Mouse (Mus musculus) olfactory bulb, adult 2 months (tissue): ENCODE data around the gene Gm14418.
"Not testable (repeated sequence)": the region's sequence is repeated elsewhere in the genome, so short reads cannot be mapped to it uniquely, and the experiment has no call there.

ENCODE experiments used
- CTCF ChIP-seq: fragments of 200-500 bp; IDR thresholded peaks from 2 replicates; pipeline ENCODE4 v1.5.1; 2012; ENCODE audit warnings: low read depth, mild to moderate bottlenecking, low read length, moderate library complexity; ENCODE audit not compliant: insufficient read depth
- POLR2A ChIP-seq: fragments of 200-500 bp; IDR thresholded peaks from 2 replicates; pipeline ENCODE4 v1.6.1; 2012; ENCODE audit warnings: mild to moderate bottlenecking, low read depth, low read length, moderate library complexity; ENCODE audit not compliant: insufficient read depth

DNA sequence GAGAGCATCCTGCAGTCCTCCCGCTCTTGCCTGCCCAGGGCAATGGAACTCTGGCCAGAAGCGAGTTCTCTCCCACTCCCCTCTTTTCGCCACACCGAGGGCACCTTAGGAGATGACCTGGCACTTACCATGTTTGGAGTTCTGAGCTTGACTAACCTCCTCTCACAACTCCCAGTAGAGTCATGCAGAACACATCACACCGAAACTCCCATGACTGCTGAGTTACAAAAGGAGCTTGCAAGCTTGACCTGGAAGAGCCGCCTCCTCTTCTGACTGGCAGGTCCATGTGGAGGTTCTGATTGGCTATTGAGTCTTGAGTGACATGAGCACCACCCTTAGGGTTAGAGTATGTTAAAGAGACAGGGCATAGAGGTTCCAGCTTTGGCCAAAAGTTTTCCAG is at the start of gene Gm14418:
- not testable (repeated sequence) for TF ChIP-seq CTCF, POLR2A
